9 mouse cellular contexts compared by ENCODE assay signal in genomic region chr11:72411945-72412344, GRCm38 (mm10). TPM values are rescaled to one million over a fixed set of nuclear protein-coding genes. Genes with fewer than 3 reads are reported as not detected.
DNase-seq lines count a peak whose midpoint lies in the region; ATAC-seq and TF ChIP-seq lines count a peak whose summit lies in the region.
"Had no signal": no experiment of that assay in that cellular context is flagged by ENCODE, and none has a peak within 500 bp of the region (broad histone marks: within the 10 kb centered on the region; RNA-seq: fewer than 3 reads in every experiment).

No protein-coding gene starts in this region.

- H3K79me2 ChIP-seq in heart, adult 2 months (replicated peaks; ENCODE audit: control insufficient read depth, insufficient read depth, low read length): no peaks in the 10 kb centered on the region; the same call in 1 of the 2 replicates

- no peak for DNase-seq in heart, adult 2 months
- no peak for DNase-seq in heart, postnatal 14 days
- no peak for DNase-seq in layer of hippocampus, postnatal 36 days
- no peak for DNase-seq in embryo, embryonic 9.5 days (ENCODE audit: extremely low spot score)

- H3K27ac ChIP-seq in heart, adult 2 months: peak overlapping the region; percentile 48
- no peak overlapping the region for H3K27ac ChIP-seq in liver, embryonic 12.5 days
- H3K27ac ChIP-seq in stomach, embryonic 16.5 days (ENCODE audit: low read length): 0 out of 2 replicates have a peak overlapping the region, but pooled peaks have one; percentile 2

- no peaks in the 10 kb centered on the region; the same call in none of the 2 replicates for H3K36me3 ChIP-seq in heart, adult 2 months (ENCODE audit: control insufficient read depth, insufficient read depth, low read length)
- no peaks in the 10 kb centered on the region for H3K36me3 ChIP-seq in megakaryocyte, embryonic 14.5 days (replicated peaks; ENCODE audit: low read length)
- H3K36me3 ChIP-seq in liver, embryonic 12.5 days: no peaks in the 10 kb centered on the region
- H3K36me3 ChIP-seq in stomach, embryonic 16.5 days (ENCODE audit: control insufficient read depth, insufficient read depth, low read length): no peaks in the 10 kb centered on the region

- TF ChIP-seq EP300 in heart, adult 2 months (IDR thresholded peaks at IDR 0.05; ENCODE audit: insufficient read depth, low read depth, low read length): no peak

- no peak for TF ChIP-seq CTCF in heart, adult 2 months (IDR thresholded peaks at IDR 0.05)

- no peaks in the 10 kb centered on the region for H3K27me3 ChIP-seq in heart, adult 2 months (ENCODE audit: control insufficient read depth, insufficient read depth, low read length)
- peaks cover 97% of the 10 kb centered on the region for H3K27me3 ChIP-seq in megakaryocyte, embryonic 14.5 days (replicated peaks)
- H3K27me3 ChIP-seq in liver, embryonic 12.5 days (replicated peaks): peaks cover 64% of the 10 kb centered on the region
- no peaks in the 10 kb centered on the region for H3K27me3 ChIP-seq in stomach, embryonic 16.5 days (ENCODE audit: control insufficient read depth, insufficient read depth, low read length)

- H3K9ac ChIP-seq in heart, adult 2 months (ENCODE audit: low read depth, low read length): peak overlapping the region; percentile 43
- H3K9ac ChIP-seq in liver, embryonic 12.5 days: no peak overlapping the region
- H3K9ac ChIP-seq in stomach, embryonic 16.5 days (ENCODE audit: low read length): peak overlapping the region; percentile 84

- no peaks in the 10 kb centered on the region for H3K9me3 ChIP-seq in megakaryocyte, embryonic 14.5 days
- H3K9me3 ChIP-seq in liver, embryonic 12.5 days (replicated peaks): no peaks in the 10 kb centered on the region
- no peaks in the 10 kb centered on the region for H3K9me3 ChIP-seq in stomach, embryonic 16.5 days (replicated peaks; ENCODE audit: control insufficient read depth, low read length)

- peak overlapping the region; percentile 98 for H3K4me2 ChIP-seq in liver, embryonic 12.5 days
- H3K4me2 ChIP-seq in stomach, embryonic 16.5 days (ENCODE audit: low read depth, low read length): peak overlapping the region; percentile 95

- 28% methylated on average over 9 of the region's 9 CpGs for WGBS in heart, adult 2 months
- 32% methylated on average over 9 of the region's 9 CpGs for WGBS in liver, embryonic 12.5 days (ENCODE audit: insufficient replicate concordance)
- WGBS in stomach, embryonic 16.5 days: 17% methylated on average over 9 of the region's 9 CpGs

- no peak for ATAC-seq in megakaryocyte, adult 5-6 weeks (ENCODE audit: poor library complexity, severe bottlenecking)
- no peak for ATAC-seq in liver, embryonic 12.5 days
- 0 out of 2 replicates have a peak, but pooled peaks have one; percentile 0 for ATAC-seq in stomach, embryonic 16.5 days (ENCODE audit: insufficient read depth, low FRiP score)

- H3K4me3 ChIP-seq in heart, adult 2 months: peak overlapping the region; percentile 94
- peak overlapping the region; percentile 91 for H3K4me3 ChIP-seq in megakaryocyte, embryonic 14.5 days (replicated peaks)
- peak overlapping the region; percentile 65 for H3K4me3 ChIP-seq in liver, embryonic 12.5 days
- peak overlapping the region; percentile 82 for H3K4me3 ChIP-seq in stomach, embryonic 16.5 days (replicated peaks; ENCODE audit: low read length)

- intact Hi-C loops in heart, adult 2 months (cut with DNase I): loop anchor here (2.0 kb wide), 2 partner anchors 15 to 17 kb away; no protein-coding TSS in a partner anchor
- intact Hi-C loops in heart, postnatal 14 days (cut with DNase I): loop anchor here (2.0 kb wide), 1 partner anchor 13 kb away; no protein-coding TSS in a partner anchor

- H3K4me1 ChIP-seq in heart, adult 2 months (ENCODE audit: control insufficient read depth, insufficient read depth, low read length): peaks cover 31% of the 10 kb centered on the region
- H3K4me1 ChIP-seq in megakaryocyte, embryonic 14.5 days: peaks cover 37% of the 10 kb centered on the region
- H3K4me1 ChIP-seq in liver, embryonic 12.5 days: peaks cover 84% of the 10 kb centered on the region
- H3K4me1 ChIP-seq in stomach, embryonic 16.5 days (ENCODE audit: control insufficient read depth, insufficient read depth, low read length): peaks cover 44% of the 10 kb centered on the region

- no peak for TF ChIP-seq POLR2A in heart, adult 2 months (IDR thresholded peaks at IDR 0.05; ENCODE audit: insufficient read depth, low read depth, low read length)

RNA-seq across cellular contexts. Expression of gene Smtnl2, which starts 0.4 kb away (rescaled TPM):
- 10 to 100 TPM; 13.1 to 14.3 TPM for total RNA-seq in heart, adult 2 months (2021)
- polyA plus RNA-seq in heart, adult 2 months (2012; rRNA removed): 12.7 and 18.9 TPM in 2 replicates
- 10 to 100 TPM; 27.1 to 30.5 TPM for total RNA-seq in heart, postnatal 14 days (2021)
- polyA plus RNA-seq in megakaryocyte, embryonic 14.5 days (2012; ENCODE audit: insufficient read depth, low replicate concordance): 0.75 and 2.3 TPM in 2 replicates
- not detected in 2 replicates for total RNA-seq in megakaryocyte, adult 5-6 weeks (2015)
- total RNA-seq in megakaryocyte, adult 5-6 weeks (2017): not detected in 2 replicates
- 11.3 and 12.5 TPM in 2 replicates for polyA plus RNA-seq in liver, embryonic 12.5 days (2016; fragmentation: Nextera tagmentation; extraction: Ambion mirVana)
- 44.0 and 46.2 TPM in 2 replicates for polyA plus RNA-seq in stomach, embryonic 16.5 days (2015; fragmentation: Nextera tagmentation; extraction: Ambion mirVana)
- 1 to 10 TPM; 1.5 to 2.7 TPM for total RNA-seq in layer of hippocampus, postnatal 36 days (2021)

RNA-seq across cellular contexts. Expression of gene Ggt6, which starts 23.4 kb away (rescaled TPM):
- not detected for total RNA-seq in heart, adult 2 months (2021)
- 0.20 TPM in 1 of 2 replicates, not detected in the other for polyA plus RNA-seq in heart, adult 2 months (2012; rRNA removed)
- under 1 TPM in 1 of 2 experiments, not detected in 1; 0.39 TPM for total RNA-seq in heart, postnatal 14 days (2021)
- polyA plus RNA-seq in megakaryocyte, embryonic 14.5 days (2012; ENCODE audit: insufficient read depth, low replicate concordance): not detected in 2 replicates
- total RNA-seq in megakaryocyte, adult 5-6 weeks (2015): not detected in 2 replicates
- not detected in 2 replicates for total RNA-seq in megakaryocyte, adult 5-6 weeks (2017)
- polyA plus RNA-seq in liver, embryonic 12.5 days (2016; fragmentation: Nextera tagmentation; extraction: Ambion mirVana): 0.12 TPM in 1 of 2 replicates, not detected in the other
- polyA plus RNA-seq in stomach, embryonic 16.5 days (2015; fragmentation: Nextera tagmentation; extraction: Ambion mirVana): 8.1 and 8.9 TPM in 2 replicates
- total RNA-seq in layer of hippocampus, postnatal 36 days (2021): not detected
- total RNA-seq: common myeloid progenitor, adult 5-6 weeks had no signal

RNA-seq across cellular contexts. Expression of gene Mybbp1a, which starts 29.2 kb away (rescaled TPM):
- total RNA-seq in heart, adult 2 months (2021): 10 to 100 TPM; 42.7 to 46.1 TPM
- 21.8 and 30.6 TPM in 2 replicates for polyA plus RNA-seq in heart, adult 2 months (2012; rRNA removed)
- total RNA-seq in heart, postnatal 14 days (2021): 10 to 100 TPM; 38.0 to 38.4 TPM
- polyA plus RNA-seq in megakaryocyte, embryonic 14.5 days (2012; ENCODE audit: insufficient read depth, low replicate concordance): 59.8 and 71.3 TPM in 2 replicates
- 62.4 and 71.7 TPM in 2 replicates for total RNA-seq in megakaryocyte, adult 5-6 weeks (2015)
- 35.4 and 36.0 TPM in 2 replicates for total RNA-seq in megakaryocyte, adult 5-6 weeks (2017)
- 174 and 192 TPM in 2 replicates for polyA plus RNA-seq in liver, embryonic 12.5 days (2016; fragmentation: Nextera tagmentation; extraction: Ambion mirVana)
- 117 and 133 TPM in 2 replicates for polyA plus RNA-seq in stomach, embryonic 16.5 days (2015; fragmentation: Nextera tagmentation; extraction: Ambion mirVana)
- 10 to 100 TPM; 51.3 to 52.2 TPM for total RNA-seq in layer of hippocampus, postnatal 36 days (2021)

RNA-seq across cellular contexts. Expression of gene Tekt1, which starts 49.7 kb away (rescaled TPM):
- not detected for total RNA-seq in heart, adult 2 months (2021)
- polyA plus RNA-seq in heart, adult 2 months (2012; rRNA removed): 0.49 TPM in 1 of 2 replicates, not detected in the other
- under 1 TPM in 1 of 2 experiments, not detected in 1; 0.26 TPM for total RNA-seq in heart, postnatal 14 days (2021)
- polyA plus RNA-seq in megakaryocyte, embryonic 14.5 days (2012; ENCODE audit: insufficient read depth, low replicate concordance): not detected in 2 replicates
- total RNA-seq in megakaryocyte, adult 5-6 weeks (2015): not detected in 2 replicates
- not detected in 2 replicates for total RNA-seq in megakaryocyte, adult 5-6 weeks (2017)
- polyA plus RNA-seq in liver, embryonic 12.5 days (2016; fragmentation: Nextera tagmentation; extraction: Ambion mirVana): 0.08 and 0.12 TPM in 2 replicates
- polyA plus RNA-seq in stomach, embryonic 16.5 days (2015; fragmentation: Nextera tagmentation; extraction: Ambion mirVana): 0.18 and 0.59 TPM in 2 replicates
- total RNA-seq in layer of hippocampus, postnatal 36 days (2021): 1 to 10 TPM; 2.2 to 3.1 TPM
